Mouse (Mus musculus): ENCODE measurements around the gene Coro7. TPM values are rescaled to one million over a fixed set of nuclear protein-coding genes. Genes with fewer than 3 reads are reported as not detected.

Gene Coro7
- polyA plus RNA-seq, 1 experiment from 2014 or later, result 11.9 TPM

DNA sequence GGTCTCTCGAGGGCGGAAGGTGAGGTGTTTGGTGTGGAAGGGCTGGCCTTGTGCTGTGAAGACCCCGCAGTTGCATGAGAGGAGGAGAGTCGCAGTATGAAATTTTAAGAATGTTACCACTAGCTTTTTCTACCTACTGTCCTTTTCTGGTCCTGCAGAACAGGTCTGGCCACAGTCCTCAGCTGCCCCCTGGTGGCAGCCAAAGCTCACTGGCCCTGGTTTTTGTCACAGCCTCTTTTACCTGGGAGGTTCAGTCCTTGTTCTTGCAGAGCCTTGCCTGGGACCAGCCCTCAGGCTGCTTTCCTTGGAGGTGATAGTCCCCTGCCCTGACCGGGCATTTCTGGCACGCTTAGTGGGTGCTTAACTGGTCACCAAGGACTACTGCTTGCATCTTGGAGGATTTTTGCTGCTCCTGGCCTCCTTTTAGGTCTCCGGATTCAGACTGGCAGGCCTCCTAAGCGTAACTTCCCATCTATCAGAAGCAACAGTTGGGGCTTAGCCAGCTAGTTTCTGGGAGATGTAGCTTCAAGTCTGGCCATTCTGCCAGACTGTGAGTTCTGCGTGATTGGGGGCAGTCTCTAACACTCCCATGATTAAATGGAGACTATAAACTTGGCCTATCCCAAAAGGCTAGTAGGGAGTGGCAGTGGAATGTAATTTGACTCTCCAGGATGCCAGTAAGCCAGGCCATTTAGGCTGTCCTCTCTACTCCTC, 71.6 kb downstream of the Coro7 start:
- no peak overlapping the region for H3K4me3 ChIP-seq
- no peak overlapping the region for H3K4me2 ChIP-seq
- no peaks in the 10 kb centered on the region for H3K9me3 ChIP-seq (replicated peaks)
- H3K4me1 ChIP-seq, result peaks cover 48% of the 10 kb centered on the region
- H3K36me3 ChIP-seq, result peaks cover 23% of the 10 kb centered on the region
- WGBS (ENCODE audit: insufficient replicate concordance), result 46% methylated on average over 9 of the region's 9 CpGs
- ATAC-seq, result peak; percentile 22; the same call in 1 of the 2 replicates
- H3K27ac ChIP-seq, result no peak overlapping the region
- no peak overlapping the region for H3K9ac ChIP-seq
- H3K27me3 ChIP-seq (replicated peaks), result no peaks in the 10 kb centered on the region

DNA sequence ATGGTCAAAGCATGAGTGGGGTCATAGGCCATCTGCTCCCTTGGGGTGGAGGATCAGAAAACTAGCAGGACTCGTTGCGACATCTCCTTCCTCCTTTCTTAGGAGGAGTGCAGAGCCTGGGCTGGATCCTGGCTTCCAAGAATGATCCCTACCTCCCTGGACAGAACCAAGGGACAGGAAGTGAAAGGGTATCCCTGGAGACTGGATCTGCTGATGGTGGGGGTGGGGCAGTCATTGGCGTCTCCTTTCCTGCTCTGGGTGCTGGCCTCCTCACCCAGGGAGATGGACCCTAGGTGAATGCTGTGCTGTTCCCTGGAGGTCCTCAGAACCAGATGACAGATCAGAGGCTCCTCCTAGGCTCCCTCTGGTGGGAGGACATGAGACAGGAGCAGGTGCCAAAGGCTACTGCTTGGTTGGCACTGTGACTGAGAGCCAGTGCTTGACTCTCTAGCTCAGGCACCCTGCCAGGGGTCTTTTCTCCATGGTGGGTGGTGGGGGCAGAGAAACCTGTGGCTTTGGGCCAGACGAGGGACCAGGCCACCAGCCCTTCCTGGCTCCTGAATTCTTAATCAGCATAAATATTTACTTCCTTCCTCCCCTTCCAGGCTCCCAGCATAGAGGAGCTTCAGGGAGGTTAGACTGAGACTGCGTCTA, 73.0 kb downstream of the Coro7 start:
- Histone ChIP-seq H3K36me3 (peaks cover 11% of the 10 kb centered on the region), H3K9ac (no peak overlapping the region), H3K4me3 (no peak overlapping the region), H3K4me2 (no peak overlapping the region), H3K27ac (no peak overlapping the region), H3K9me3 (replicated peaks) (no peaks in the 10 kb centered on the region), H3K4me1 (peaks cover 62% of the 10 kb centered on the region), H3K27me3 (replicated peaks) (no peaks in the 10 kb centered on the region)
- WGBS (ENCODE audit: insufficient replicate concordance), result 21% methylated on average over 5 of the region's 5 CpGs
- ATAC-seq, result 0 out of 2 replicates have a peak, but pooled peaks have one; percentile 6

DNA sequence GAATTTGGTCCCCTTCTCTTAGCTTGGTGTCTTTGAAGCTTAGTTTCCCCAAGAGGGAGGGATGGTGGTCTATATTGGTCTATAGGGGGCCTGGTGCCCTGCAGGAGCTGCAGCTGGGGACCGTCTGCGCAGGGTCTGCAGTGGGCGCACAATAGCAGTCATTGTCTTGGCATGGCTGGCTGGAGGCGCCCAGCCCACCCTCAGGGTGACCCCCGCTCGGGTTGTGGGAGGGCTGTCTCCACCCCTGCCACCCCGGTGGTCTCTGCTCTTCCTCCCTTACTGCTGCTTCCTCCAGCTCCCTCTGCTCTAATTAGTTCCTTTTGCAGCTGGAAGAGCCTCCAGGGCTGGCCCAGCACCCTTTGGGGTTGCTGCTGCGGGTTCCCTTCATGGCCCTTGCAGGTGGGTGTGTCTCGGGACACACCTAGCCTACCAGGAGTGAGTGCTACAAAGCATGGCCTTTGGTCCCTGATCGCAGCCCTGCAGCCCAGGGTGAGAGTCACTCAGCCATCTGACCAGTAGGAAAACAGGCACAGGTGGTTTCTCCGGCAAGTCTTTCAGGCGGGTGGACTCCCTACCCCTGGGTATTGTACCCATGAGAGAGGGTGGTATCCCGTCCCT, 74.0 kb downstream of the Coro7 start:
- H3K27ac ChIP-seq, result no peak overlapping the region
- H3K4me1 ChIP-seq, result peaks cover 71% of the 10 kb centered on the region
- H3K9ac ChIP-seq, result no peak overlapping the region
- no peak for ATAC-seq
- 0 out of 2 replicates have a peak, but pooled peaks cover 7% of the 10 kb centered on the region for H3K36me3 ChIP-seq
- 73% methylated on average over 12 of the region's 13 CpGs for WGBS (ENCODE audit: insufficient replicate concordance)
- no peaks in the 10 kb centered on the region for H3K27me3 ChIP-seq (replicated peaks)
- no peaks in the 10 kb centered on the region for H3K9me3 ChIP-seq (replicated peaks)
- no peak overlapping the region for H3K4me3 ChIP-seq
- H3K4me2 ChIP-seq, result no peak overlapping the region

DNA sequence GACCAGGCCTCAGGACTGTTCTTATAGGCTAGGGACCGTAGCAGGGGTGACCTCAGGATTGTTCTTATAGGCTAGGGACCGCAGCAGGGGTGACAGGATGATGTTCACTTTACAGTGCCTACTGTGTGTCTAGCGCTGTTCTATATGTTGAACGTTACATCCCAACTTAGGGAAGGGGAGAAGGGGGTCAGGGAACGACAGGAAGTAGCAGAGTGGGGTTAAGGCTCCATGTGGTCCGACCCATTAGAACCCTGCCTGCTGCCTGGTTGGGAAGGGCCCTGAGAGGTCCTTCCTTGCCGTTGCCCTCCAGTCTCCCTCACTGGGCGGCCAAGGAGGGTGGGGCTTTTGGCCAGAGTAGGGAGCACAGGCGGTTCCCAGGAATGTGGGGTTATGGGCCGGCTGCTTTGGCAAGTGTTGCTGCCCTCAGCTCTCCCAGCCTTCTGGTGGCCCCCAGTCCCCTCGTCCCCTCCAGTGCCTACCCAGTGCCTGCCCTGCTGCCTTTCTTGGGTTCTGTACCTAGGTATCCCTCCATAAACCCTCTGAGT, 75.2 kb downstream of the Coro7 start:
- no peaks in the 10 kb centered on the region for H3K27me3 ChIP-seq (replicated peaks)
- no peak overlapping the region for H3K4me3 ChIP-seq
- 69% methylated on average over 11 of the region's 11 CpGs for WGBS (ENCODE audit: insufficient replicate concordance)
- H3K4me2 ChIP-seq, result no peak overlapping the region
- peak overlapping the region; percentile 36; the same call in 1 of the 2 replicates for H3K27ac ChIP-seq
- peaks cover 71% of the 10 kb centered on the region for H3K4me1 ChIP-seq
- no peaks in the 10 kb centered on the region for H3K9me3 ChIP-seq (replicated peaks)
- H3K36me3 ChIP-seq, result 0 out of 2 replicates have a peak, but pooled peaks cover 7% of the 10 kb centered on the region
- no peak for ATAC-seq
- no peak overlapping the region for H3K9ac ChIP-seq

DNA sequence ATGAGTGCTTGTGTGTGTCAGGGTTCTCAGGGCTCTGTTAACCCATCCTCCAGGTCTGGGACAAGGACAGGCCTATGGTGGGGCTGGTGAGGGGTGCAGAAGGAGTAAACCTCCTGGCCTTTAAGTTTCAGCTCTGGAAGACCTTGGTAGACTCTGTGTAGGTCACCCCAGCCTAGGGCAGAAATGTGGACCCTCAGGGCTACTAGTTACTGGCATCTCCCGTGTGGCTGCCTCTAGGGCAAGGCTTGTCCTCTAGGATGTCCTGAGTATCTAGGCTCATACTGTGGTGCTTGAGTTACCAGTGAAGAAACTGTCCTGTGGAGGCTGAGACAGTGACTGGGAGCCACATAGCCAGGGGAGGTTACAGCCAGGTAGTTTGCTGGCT, 76.1 kb downstream of the Coro7 start:
- H3K9me3 ChIP-seq (replicated peaks), result no peaks in the 10 kb centered on the region
- no peak overlapping the region for H3K4me3 ChIP-seq
- H3K4me1 ChIP-seq, result peaks cover 80% of the 10 kb centered on the region
- H3K27ac ChIP-seq, result peak overlapping the region; percentile 36; the same call in 1 of the 2 replicates
- H3K4me2 ChIP-seq, result no peak overlapping the region
- WGBS (ENCODE audit: insufficient replicate concordance), result 72% methylated on average over 1 of the region's 1 CpGs
- no peak for ATAC-seq
- H3K27me3 ChIP-seq (replicated peaks), result no peaks in the 10 kb centered on the region
- 0 out of 2 replicates have a peak, but pooled peaks cover under 1% of the 10 kb centered on the region for H3K36me3 ChIP-seq
- H3K9ac ChIP-seq, result no peak overlapping the region

DNA sequence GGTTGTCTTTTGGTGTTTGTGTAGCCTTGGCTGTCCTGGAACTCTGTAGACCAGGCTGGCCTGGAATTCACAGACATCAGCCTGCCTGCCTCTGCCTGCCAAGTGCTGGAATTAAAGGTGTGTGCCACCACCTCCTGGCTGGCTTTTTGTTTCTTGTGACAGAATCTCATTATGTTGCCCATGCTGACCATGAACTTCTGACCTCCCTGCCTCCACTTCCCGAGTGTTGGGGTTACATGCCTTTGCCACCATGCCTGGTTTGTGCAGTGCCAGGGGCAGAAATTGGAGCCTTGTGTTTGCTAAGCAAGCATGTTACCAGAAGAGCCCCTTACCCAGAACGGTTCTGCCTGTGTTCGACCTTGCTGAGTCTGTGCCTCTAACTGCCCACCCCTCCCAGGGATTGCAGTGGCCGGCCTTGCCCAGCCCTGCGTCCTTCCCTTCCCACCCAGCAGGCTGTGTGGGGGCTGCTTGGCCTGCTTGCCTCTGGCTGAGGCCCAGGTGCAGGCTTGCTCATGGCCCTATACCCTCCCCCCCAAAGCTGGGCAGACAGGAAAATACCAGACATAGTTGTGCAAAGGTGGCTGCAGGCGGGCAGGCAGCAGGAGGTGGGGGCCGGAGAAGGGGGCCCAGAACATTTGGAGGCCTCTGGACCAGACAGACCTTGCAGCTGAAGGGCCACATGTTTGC, 76.7 kb downstream of the Coro7 start:
- Histone ChIP-seq H3K4me2 (no peak overlapping the region), H3K9ac (no peak overlapping the region), H3K27me3 (replicated peaks) (0 out of 2 replicates have a peak, but pooled peaks cover 2% of the 10 kb centered on the region), H3K36me3 (no peaks in the 10 kb centered on the region), H3K4me3 (no peak overlapping the region), H3K9me3 (replicated peaks) (no peaks in the 10 kb centered on the region), H3K27ac (peak overlapping the region; percentile 51; the same call in 1 of the 2 replicates), H3K4me1 (peaks cover 85% of the 10 kb centered on the region)
- ATAC-seq, result no peak
- 61% methylated on average over 7 of the region's 7 CpGs for WGBS (ENCODE audit: insufficient replicate concordance)

DNA sequence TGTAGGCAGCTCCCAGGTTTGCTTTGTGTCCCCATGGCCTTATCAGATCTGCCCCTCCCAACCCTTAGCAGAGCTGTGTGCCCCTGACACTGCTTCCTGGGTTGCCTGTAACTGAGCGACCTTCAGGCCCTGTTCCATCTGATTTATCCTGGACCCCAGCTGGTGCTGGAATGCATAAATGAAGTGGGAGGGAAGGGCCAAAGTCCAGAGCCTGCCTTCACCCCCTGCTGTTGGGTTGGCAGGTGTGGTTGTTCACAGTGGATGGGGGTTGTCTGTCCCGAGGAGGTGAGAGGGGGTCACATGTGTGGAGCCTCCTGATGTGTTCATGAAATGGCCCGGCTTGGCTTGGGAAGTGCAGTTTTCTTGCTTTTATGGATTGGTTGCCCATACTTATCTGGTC, 77.4 kb downstream of the Coro7 start:
- no peak overlapping the region for H3K9ac ChIP-seq
- peak overlapping the region; percentile 51; the same call in 1 of the 2 replicates for H3K27ac ChIP-seq
- peaks cover 86% of the 10 kb centered on the region for H3K4me1 ChIP-seq
- WGBS (ENCODE audit: insufficient replicate concordance), result 48% methylated on average over 3 of the region's 3 CpGs
- no peaks in the 10 kb centered on the region for H3K36me3 ChIP-seq
- H3K4me2 ChIP-seq, result no peak overlapping the region
- no peaks in the 10 kb centered on the region for H3K9me3 ChIP-seq (replicated peaks)
- no peak overlapping the region for H3K4me3 ChIP-seq
- peak; percentile 22; the same call in 1 of the 2 replicates for ATAC-seq
- 0 out of 2 replicates have a peak, but pooled peaks cover 6% of the 10 kb centered on the region for H3K27me3 ChIP-seq (replicated peaks)

DNA sequence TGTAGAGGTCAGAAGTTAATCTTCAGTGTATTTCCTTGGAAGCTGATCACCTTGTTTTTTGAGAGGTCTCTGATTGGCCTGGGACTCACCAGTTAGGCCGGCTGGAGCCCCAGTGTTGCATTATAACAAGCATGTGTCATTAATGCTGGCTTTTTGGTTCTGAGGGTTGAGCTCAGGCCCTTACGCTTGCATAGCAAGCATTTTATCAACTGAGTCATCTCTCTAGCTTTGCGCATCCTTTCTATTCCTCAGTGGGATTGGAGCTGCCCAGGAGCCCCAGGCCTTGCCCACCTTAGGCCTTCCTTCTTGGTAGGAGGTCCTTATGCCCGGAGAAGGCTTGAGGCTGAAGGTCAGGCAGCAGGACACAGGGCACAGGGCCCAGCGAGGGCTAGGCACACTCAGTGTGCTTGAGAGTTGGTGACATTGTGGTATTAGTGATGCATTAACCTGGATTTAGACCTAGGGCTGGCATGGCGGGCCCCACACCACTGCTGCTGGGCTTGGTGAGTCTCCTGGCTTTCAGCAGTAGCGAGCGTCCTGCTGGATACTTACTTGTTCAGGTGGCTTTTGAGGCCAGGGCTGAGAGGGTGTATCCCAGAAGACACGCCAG, 78.8 kb downstream of the Coro7 start:
- Histone ChIP-seq H3K36me3 (no peaks in the 10 kb centered on the region), H3K4me1 (peaks cover 82% of the 10 kb centered on the region), H3K27ac (no peak overlapping the region), H3K9me3 (replicated peaks) (no peaks in the 10 kb centered on the region), H3K4me2 (no peak overlapping the region), H3K27me3 (replicated peaks) (peaks cover 16% of the 10 kb centered on the region), H3K9ac (no peak overlapping the region), H3K4me3 (no peak overlapping the region)
- WGBS (ENCODE audit: insufficient replicate concordance), result 59% methylated on average over 9 of the region's 9 CpGs
- no peak for ATAC-seq

DNA sequence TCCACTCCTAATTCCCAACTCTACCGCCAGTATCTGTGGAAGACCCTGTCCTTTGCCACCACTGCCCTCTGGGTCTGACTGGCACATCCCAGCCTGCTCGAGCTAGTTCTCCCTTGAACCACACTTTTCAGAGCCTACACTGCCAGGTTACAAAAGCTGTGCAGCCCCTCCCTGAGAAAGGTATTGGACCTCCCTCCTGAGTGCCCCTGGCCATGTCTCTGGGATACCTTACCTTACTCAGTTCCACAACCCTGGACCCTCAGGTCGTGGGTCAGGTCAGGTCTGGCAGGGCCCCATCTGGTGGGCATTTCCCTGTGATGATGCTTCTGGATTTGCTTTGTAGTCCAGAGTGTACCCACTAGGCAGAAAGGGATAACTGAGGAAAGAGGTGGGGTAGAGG, 80.0 kb downstream of the Coro7 start:
- Histone ChIP-seq H3K4me2 (no peak overlapping the region), H3K27ac (no peak overlapping the region), H3K9ac (no peak overlapping the region), H3K9me3 (replicated peaks) (no peaks in the 10 kb centered on the region), H3K27me3 (replicated peaks) (peaks cover 28% of the 10 kb centered on the region), H3K36me3 (no peaks in the 10 kb centered on the region), H3K4me3 (no peak overlapping the region), H3K4me1 (peaks cover 82% of the 10 kb centered on the region)
- 63% methylated on average over 3 of the region's 3 CpGs for WGBS (ENCODE audit: insufficient replicate concordance)
- ATAC-seq, result no peak

DNA sequence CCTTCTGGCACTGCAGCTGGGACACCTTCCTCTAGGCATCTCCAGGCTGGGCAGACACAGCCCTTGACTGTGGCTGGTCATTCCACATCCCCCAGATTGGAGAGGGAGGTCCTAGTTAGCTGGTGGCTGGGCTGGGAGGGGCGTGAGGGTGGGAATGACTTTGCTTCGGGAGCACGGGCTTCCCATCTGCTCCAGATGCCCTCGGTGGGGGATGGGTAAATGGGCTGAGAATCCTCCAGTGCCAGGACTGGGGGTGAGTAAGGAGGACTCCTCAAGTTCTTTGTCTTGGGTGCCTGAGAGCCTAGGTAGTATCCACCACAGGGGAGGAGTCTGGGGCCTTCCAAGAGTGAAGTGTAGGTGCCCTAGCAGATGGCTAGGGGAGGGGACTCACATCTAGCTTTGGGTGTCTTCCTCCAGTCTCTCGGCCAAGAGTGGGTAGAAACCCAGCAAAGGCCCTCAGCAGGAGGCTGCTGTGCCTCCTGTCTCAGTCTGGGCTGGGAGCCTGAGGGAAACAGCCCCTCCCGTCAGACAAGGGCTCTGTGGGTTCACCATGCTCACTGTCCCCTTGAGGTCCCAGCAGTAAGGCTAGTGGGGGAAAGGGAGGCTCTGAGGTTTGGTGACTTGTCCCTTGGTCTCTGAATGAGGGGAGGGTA, 80.6 kb downstream of the Coro7 start:
- WGBS (ENCODE audit: insufficient replicate concordance), result 36% methylated on average over 6 of the region's 6 CpGs
- peaks cover 82% of the 10 kb centered on the region for H3K4me1 ChIP-seq
- ATAC-seq, result no peak

DNA sequence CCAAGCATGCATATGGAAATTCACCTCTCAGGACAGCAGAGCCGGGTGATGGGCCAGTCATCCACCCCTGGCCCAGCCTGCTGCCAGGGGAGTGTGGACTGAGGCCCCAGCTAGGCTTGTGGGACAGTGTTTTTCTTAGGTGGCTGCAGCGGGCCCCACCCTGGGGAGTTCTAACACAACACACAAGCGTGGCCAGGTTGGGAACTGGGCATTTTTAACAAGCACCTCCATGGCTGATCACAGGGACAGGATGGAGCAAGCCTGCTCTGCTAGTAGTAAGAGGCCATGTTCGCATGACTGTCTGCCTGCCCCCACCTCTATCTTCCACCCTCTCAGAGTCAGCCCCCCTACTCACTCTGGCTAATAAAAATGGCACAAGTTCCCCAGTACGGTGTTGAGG, 81.5 kb downstream of the Coro7 start:
- Histone ChIP-seq H3K4me3 (no peak overlapping the region), H3K9me3 (replicated peaks) (no peaks in the 10 kb centered on the region), H3K9ac (no peak overlapping the region), H3K4me2 (no peak overlapping the region), H3K36me3 (no peaks in the 10 kb centered on the region), H3K27ac (no peak overlapping the region), H3K27me3 (replicated peaks) (peaks cover 44% of the 10 kb centered on the region), H3K4me1 (peaks cover 76% of the 10 kb centered on the region)
- ATAC-seq, result no peak
- 75% methylated on average over 5 of the region's 5 CpGs for WGBS (ENCODE audit: insufficient replicate concordance)

More for the DNA sequence above, 80.6 kb downstream of the Coro7 start:
- Histone ChIP-seq H3K27me3 (replicated peaks) (peaks cover 34% of the 10 kb centered on the region), H3K9me3 (replicated peaks) (no peaks in the 10 kb centered on the region), H3K4me2 (no peak overlapping the region), H3K9ac (no peak overlapping the region), H3K36me3 (no peaks in the 10 kb centered on the region), H3K27ac (no peak overlapping the region), H3K4me3 (no peak overlapping the region)

Data from liver, embryonic 12.5 days (tissue).